Mouse (Mus musculus) olfactory bulb, adult 2 months (tissue): ENCODE measurements around the gene Ints13.

Source experiments
- CTCF ChIP-seq: fragments of 200-500 bp; IDR thresholded peaks from 2 replicates; pipeline ENCODE4 v1.5.1; 2012; ENCODE audit warnings: low read depth, mild to moderate bottlenecking, low read length, moderate library complexity; ENCODE audit not compliant: insufficient read depth
- POLR2A ChIP-seq: fragments of 200-500 bp; IDR thresholded peaks from 2 replicates; pipeline ENCODE4 v1.6.1; 2012; ENCODE audit warnings: mild to moderate bottlenecking, low read depth, low read length, moderate library complexity; ENCODE audit not compliant: insufficient read depth

GRCm38 (mm10) chr6:146527537-146527936 is 50.1 kb downstream of the Ints13 start:
- TF ChIP-seq CTCF, result no peak
- no peak for TF ChIP-seq POLR2A
